Mouse (Mus musculus) hindbrain, embryonic 12.5 days (tissue): ENCODE data around the gene Pkd1l3. TPM values are rescaled to one million over a fixed set of nuclear protein-coding genes. Genes with fewer than 3 reads are reported as not detected.
A peak's percentile ranks its signal among the peaks of the same experiment; 100 is the strongest.

ENCODE experiments used
- ATAC-seq: fragments of 200-750 bp; cut with Nextera tagmentation; 2 replicates; pipeline ENCODE4 v1.8.0; 2017; ENCODE audit warnings: moderate TSS enrichment; ENCODE audit not compliant: low FRiP score
- H3K27ac ChIP-seq: fragments of 300-500 bp; sonication (generic); 2 replicates; pipeline ENCODE4 v1.5.1; 2016; ENCODE audit warnings: mild to moderate bottlenecking
- H3K27me3 ChIP-seq: fragments of 300-500 bp; sonication (generic); 2 replicates; pipeline ENCODE4 v1.6.1; 2016; ENCODE audit warnings: mild to moderate bottlenecking
- H3K36me3 ChIP-seq: fragments of 300-500 bp; sonication (generic); 2 replicates; pipeline ENCODE4 v1.6.1; 2016; ENCODE audit warnings: mild to moderate bottlenecking
- H3K4me1 ChIP-seq: fragments of 300-500 bp; sonication (generic); 2 replicates; pipeline ENCODE4 v1.6.1; 2016
- H3K4me2 ChIP-seq: fragments of 300-500 bp; sonication (generic); replicated peaks from 2 replicates; pipeline ENCODE4 v1.6.1; 2016; ENCODE audit warnings: mild to moderate bottlenecking
- H3K4me3 ChIP-seq: fragments of 300-500 bp; sonication (generic); 2 replicates; pipeline ENCODE4 v1.5.1; 2016; ENCODE audit warnings: mild to moderate bottlenecking
- H3K9ac ChIP-seq: fragments of 300-500 bp; sonication (generic); 2 replicates; pipeline ENCODE4 v1.6.1; 2016; ENCODE audit warnings: mild to moderate bottlenecking, moderate library complexity
- H3K9me3 ChIP-seq: fragments of 300-500 bp; sonication (generic); replicated peaks from 2 replicates; pipeline ENCODE4 v1.6.1; 2016; ENCODE audit warnings: mild to moderate bottlenecking
- WGBS: fragments of 180-500 bp; shearing (Covaris S2); methylation state at CpG from one replicate; pipeline ENCODE4 v1.1.7; 2016; 5-methylcytosine and 5-hydroxymethylcytosine counted together
- polyA plus RNA-seq: library from polyadenylated mRNA; unstranded; fragments of >200 nt; fragmentation: Nextera tagmentation; extraction: Ambion mirVana; gene quantifications from 2 replicates; pipeline ENCODE4 v1.2.1, GENCODE M21; 2016

Pkd1l3 gene
- 0.08 and 0.22 TPM in 2 replicates for polyA plus RNA-seq

GRCm38 (mm10) chr8:109614243-109615210 is at the start of gene Pkd1l3:
Gene Pkd1l3 (plus strand): TSS chr8:109614517.
- H3K9ac ChIP-seq, result no peak within 1 kb of the TSS
- H3K4me1 ChIP-seq, result no peaks in the 10 kb centered on the region
- no peaks in the 10 kb centered on the region for H3K27me3 ChIP-seq
- WGBS, result 63% methylated on average over 27 of the region's 27 CpGs
- H3K4me3 ChIP-seq, result no peak within 1 kb of the TSS
- H3K4me2 ChIP-seq, result 0 out of 2 replicates have a peak within 1 kb of the TSS, but pooled peaks have one; percentile 3
- ATAC-seq, result no peak
- H3K9me3 ChIP-seq, result no peaks in the 10 kb centered on the region; the same call in 1 of the 2 replicates
- H3K27ac ChIP-seq, result no peak within 1 kb of the TSS
- no peaks in the 10 kb centered on the region for H3K36me3 ChIP-seq

DNA sequence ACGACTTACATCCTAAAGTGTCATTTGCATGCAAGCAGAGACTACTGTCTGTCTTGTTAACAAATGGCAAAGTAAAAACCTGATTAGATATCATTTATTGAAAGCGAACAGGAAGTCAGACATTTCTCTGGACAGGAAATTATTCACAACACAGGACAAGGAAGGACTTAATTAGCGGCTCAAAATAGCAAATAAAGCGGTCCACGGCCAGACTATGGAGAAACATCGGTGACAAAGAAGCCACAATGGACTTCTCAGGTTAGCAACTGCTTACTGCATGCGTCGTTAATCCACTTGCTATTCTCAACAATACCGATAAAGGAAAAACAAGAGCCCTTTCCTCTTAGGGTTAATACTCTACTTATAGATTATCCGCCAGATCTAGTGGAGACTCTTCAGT is 49.6 kb upstream of the Pkd1l3 start:
- H3K4me2 ChIP-seq, result peak overlapping the region; percentile 78
- H3K4me3 ChIP-seq, result peak overlapping the region; percentile 76
- no peaks in the 10 kb centered on the region for H3K27me3 ChIP-seq
- H3K27ac ChIP-seq, result peak overlapping the region; percentile 84
- no peaks in the 10 kb centered on the region for H3K9me3 ChIP-seq
- H3K36me3 ChIP-seq, result peaks cover 37% of the 10 kb centered on the region
- no peak for ATAC-seq
- WGBS, result 4% methylated on average over 10 of the region's 10 CpGs
- H3K9ac ChIP-seq, result peak overlapping the region; percentile 90
- peaks cover 17% of the 10 kb centered on the region for H3K4me1 ChIP-seq

- H3K4me2 ChIP-seq, result peak within 1 kb of the TSS; percentile 78
- no peaks in the 10 kb centered on the region for H3K9me3 ChIP-seq
- H3K4me1 ChIP-seq, result peaks cover 17% of the 10 kb centered on the region
- H3K4me3 ChIP-seq, result peak within 1 kb of the TSS; percentile 76
- WGBS, result under 1% methylated on average over 52 of the region's 52 CpGs
- peak within 1 kb of the TSS; percentile 84 for H3K27ac ChIP-seq
- peaks cover 37% of the 10 kb centered on the region for H3K36me3 ChIP-seq
- H3K9ac ChIP-seq, result peak within 1 kb of the TSS; percentile 90
- ATAC-seq, result peak; percentile 100
- H3K27me3 ChIP-seq, result no peaks in the 10 kb centered on the region
Measured at GRCm38 (mm10) chr8:109565498-109566333, 48.6 kb upstream of the Pkd1l3 start, which contains the start of the genes Dhx38 and Txnl4b. Gene Dhx38 (minus strand): TSS chr8:109565861. Gene Txnl4b (plus strand): TSS chr8:109565892.

DNA sequence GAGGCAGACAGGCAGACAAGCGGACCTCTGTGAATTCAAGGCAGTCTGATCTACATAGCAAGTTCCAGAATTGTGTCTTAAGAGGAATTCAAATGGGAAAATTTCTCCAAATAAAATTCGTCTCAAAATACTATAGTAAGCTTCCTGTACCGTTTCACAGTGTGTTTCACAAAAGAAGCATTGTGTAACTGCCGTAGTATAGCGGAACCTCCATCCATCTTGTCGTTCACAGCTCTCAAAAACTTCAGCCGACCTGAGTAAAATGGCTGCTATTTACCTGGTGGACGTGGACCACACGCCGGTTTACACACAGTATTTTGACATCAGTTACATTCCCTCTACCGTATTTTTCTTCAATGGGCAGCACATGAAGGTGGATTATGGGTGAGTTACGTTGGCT is 43.2 kb upstream of the Pkd1l3 start:
- no peak for ATAC-seq
- Histone ChIP-seq H3K4me2 (no peak overlapping the region), H3K9me3 (no peaks in the 10 kb centered on the region), H3K4me3 (no peak overlapping the region), H3K4me1 (peaks cover 7% of the 10 kb centered on the region), H3K36me3 (peaks cover 34% of the 10 kb centered on the region), H3K27ac (no peak overlapping the region), H3K27me3 (no peaks in the 10 kb centered on the region), H3K9ac (no peak overlapping the region)
- 92% methylated on average over 12 of the region's 12 CpGs for WGBS

GRCm38 (mm10) chr8:109576311-109576710 is 38.0 kb upstream of the Pkd1l3 start:
- H3K9ac ChIP-seq, result no peak overlapping the region
- no peak for ATAC-seq
- no peak overlapping the region for H3K4me2 ChIP-seq
- no peaks in the 10 kb centered on the region for H3K9me3 ChIP-seq
- WGBS, result 73% methylated on average over 4 of the region's 4 CpGs
- H3K36me3 ChIP-seq, result peaks cover 18% of the 10 kb centered on the region; the same call in 1 of the 2 replicates
- H3K27ac ChIP-seq, result no peak overlapping the region
- H3K4me3 ChIP-seq, result no peak overlapping the region
- no peaks in the 10 kb centered on the region; the same call in 1 of the 2 replicates for H3K27me3 ChIP-seq
- no peaks in the 10 kb centered on the region for H3K4me1 ChIP-seq

DNA sequence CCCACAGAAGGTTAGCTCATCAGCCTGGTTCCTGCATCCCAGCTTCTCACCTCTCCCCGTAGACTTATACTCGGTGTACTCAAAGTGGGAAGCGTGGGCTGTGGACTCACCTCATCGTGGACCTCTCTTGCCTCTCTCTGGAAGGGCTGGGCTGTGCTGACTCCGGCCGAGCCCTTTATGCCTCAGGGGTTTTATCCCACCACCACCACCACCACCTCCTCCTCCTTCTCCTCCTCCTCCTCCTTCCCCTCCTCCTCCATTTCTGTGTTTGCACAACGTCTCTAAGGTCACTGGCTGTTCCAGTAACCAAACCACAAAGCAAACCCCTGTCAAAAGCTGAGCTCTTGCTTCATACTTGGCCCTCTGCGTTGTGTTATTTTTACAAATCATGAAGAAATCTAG is 35.4 kb upstream of the Pkd1l3 start, which contains the start of gene Hp:
Gene Hp, minus strand, starts transcription at position 273 of the 402 bp plus-strand sequence.
- Histone ChIP-seq H3K4me3 (no peak within 1 kb of the TSS), H3K4me1 (no peaks in the 10 kb centered on the region), H3K4me2 (no peak within 1 kb of the TSS), H3K27ac (no peak within 1 kb of the TSS), H3K27me3 (no peaks in the 10 kb centered on the region; the same call in 1 of the 2 replicates), H3K9me3 (no peaks in the 10 kb centered on the region), H3K9ac (no peak within 1 kb of the TSS), H3K36me3 (no peaks in the 10 kb centered on the region)
- no peak for ATAC-seq
- WGBS, result 72% methylated on average over 8 of the region's 8 CpGs

- no peaks in the 10 kb centered on the region for H3K9me3 ChIP-seq
- no peak for ATAC-seq
- H3K4me2 ChIP-seq, result no peak overlapping the region
- H3K27me3 ChIP-seq, result no peaks in the 10 kb centered on the region
- H3K27ac ChIP-seq, result no peak overlapping the region
- no peaks in the 10 kb centered on the region for H3K4me1 ChIP-seq
- H3K9ac ChIP-seq, result no peak overlapping the region
- no peaks in the 10 kb centered on the region for H3K36me3 ChIP-seq
- WGBS, result 78% methylated on average over 4 of the region's 4 CpGs
- no peak overlapping the region for H3K4me3 ChIP-seq
Measured at GRCm38 (mm10) chr8:109584293-109584692, 30.0 kb upstream of the Pkd1l3 start.

DNA sequence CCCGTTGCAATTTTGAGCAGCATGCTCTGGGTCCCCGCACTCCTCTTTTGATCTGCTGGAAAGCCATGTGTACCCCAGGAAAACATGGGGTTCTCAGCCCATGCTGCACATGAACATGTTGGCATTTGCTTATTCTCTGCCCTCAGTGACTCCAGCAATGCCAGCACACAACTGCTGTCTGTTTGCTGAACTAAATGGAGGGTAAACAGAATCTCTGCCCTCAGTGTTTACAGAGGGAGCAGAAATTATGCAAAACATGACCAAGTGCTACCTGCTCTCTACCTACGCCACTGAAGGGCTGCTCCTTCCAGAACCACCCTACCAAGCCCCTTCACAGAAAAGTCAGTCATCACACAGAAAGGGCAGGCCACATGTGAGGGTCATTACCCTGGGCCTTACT is 29.5 kb upstream of the Pkd1l3 start:
- WGBS, result 90% methylated on average over 3 of the region's 3 CpGs
- Histone ChIP-seq H3K36me3 (no peaks in the 10 kb centered on the region), H3K4me1 (no peaks in the 10 kb centered on the region), H3K4me3 (no peak overlapping the region), H3K27me3 (no peaks in the 10 kb centered on the region), H3K9me3 (no peaks in the 10 kb centered on the region), H3K9ac (no peak overlapping the region), H3K4me2 (no peak overlapping the region), H3K27ac (no peak overlapping the region)
- no peak for ATAC-seq

- H3K4me2 ChIP-seq, result no peak overlapping the region
- H3K36me3 ChIP-seq, result no peaks in the 10 kb centered on the region
- no peak overlapping the region for H3K4me3 ChIP-seq
- H3K4me1 ChIP-seq, result no peaks in the 10 kb centered on the region
- H3K27ac ChIP-seq, result no peak overlapping the region
- H3K9me3 ChIP-seq, result no peaks in the 10 kb centered on the region
- no peak for ATAC-seq
- H3K27me3 ChIP-seq, result no peaks in the 10 kb centered on the region
- no peak overlapping the region for H3K9ac ChIP-seq
Measured at GRCm38 (mm10) chr8:109585652-109586051, 28.7 kb upstream of the Pkd1l3 start.

- Histone ChIP-seq H3K36me3 (no peaks in the 10 kb centered on the region), H3K4me2 (no peak overlapping the region), H3K4me3 (no peak overlapping the region), H3K27ac (no peak overlapping the region), H3K9me3 (no peaks in the 10 kb centered on the region), H3K27me3 (no peaks in the 10 kb centered on the region), H3K4me1 (no peaks in the 10 kb centered on the region), H3K9ac (no peak overlapping the region)
- 64% methylated on average over 7 of the region's 7 CpGs for WGBS
- ATAC-seq, result no peak
Measured at GRCm38 (mm10) chr8:109586972-109587504, 27.3 kb upstream of the Pkd1l3 start.

DNA sequence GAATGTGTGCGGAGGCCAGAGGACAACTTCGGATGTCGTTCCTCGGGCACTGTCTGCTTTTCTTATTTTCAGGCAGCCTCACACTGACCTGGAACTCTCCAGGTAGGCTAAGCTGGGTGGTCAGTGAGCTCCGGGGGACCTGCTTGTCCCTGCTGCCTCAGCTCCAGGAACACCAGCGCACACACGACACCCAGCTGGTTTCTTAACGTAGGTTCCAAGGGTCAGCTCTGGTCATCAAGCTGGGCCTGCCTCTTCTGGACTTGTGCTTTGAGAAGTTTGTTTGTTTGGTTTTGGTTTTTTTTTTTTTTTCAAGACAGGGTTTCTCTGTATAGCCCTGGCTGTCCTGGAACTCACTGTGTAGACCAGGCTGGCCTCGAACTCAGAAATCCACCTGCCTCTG is 23.4 kb upstream of the Pkd1l3 start:
- H3K27ac ChIP-seq, result no peak overlapping the region
- H3K4me2 ChIP-seq, result no peak overlapping the region
- no peaks in the 10 kb centered on the region for H3K9me3 ChIP-seq
- H3K9ac ChIP-seq, result no peak overlapping the region
- ATAC-seq, result no peak
- WGBS, result 85% methylated on average over 9 of the region's 9 CpGs
- no peaks in the 10 kb centered on the region for H3K4me1 ChIP-seq
- peaks cover 20% of the 10 kb centered on the region for H3K36me3 ChIP-seq
- H3K27me3 ChIP-seq, result no peaks in the 10 kb centered on the region
- no peak overlapping the region for H3K4me3 ChIP-seq

DNA sequence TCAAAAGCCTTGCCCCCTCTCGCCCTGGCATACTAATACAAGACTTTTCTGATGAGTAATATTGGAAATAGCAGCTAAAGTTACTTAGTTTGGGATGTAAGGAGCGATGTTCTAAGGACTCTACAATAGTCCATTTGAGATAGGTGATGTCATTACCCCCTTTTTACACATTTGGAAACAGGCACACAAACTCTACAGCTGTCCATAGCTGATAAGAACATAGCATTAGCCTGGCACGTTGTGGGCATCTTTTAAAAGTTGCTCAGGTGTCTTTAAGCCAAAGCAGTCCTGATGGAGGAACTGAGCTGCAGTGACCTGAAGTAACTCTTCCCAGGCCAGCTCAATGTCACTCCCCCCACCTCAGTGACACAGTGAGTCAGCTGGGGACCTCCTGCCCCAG is 22.9 kb upstream of the Pkd1l3 start:
- H3K4me1 ChIP-seq, result no peaks in the 10 kb centered on the region
- H3K9me3 ChIP-seq, result no peaks in the 10 kb centered on the region
- H3K4me3 ChIP-seq, result no peak overlapping the region
- no peak overlapping the region for H3K9ac ChIP-seq
- peaks cover 20% of the 10 kb centered on the region for H3K36me3 ChIP-seq
- no peak overlapping the region for H3K27ac ChIP-seq
- H3K4me2 ChIP-seq, result no peak overlapping the region
- no peak for ATAC-seq
- WGBS, result 88% methylated on average over 3 of the region's 3 CpGs
- H3K27me3 ChIP-seq, result no peaks in the 10 kb centered on the region
